Comparison of ENCODE assay signal across 23 mouse cellular contexts in the genomic region with DNA sequence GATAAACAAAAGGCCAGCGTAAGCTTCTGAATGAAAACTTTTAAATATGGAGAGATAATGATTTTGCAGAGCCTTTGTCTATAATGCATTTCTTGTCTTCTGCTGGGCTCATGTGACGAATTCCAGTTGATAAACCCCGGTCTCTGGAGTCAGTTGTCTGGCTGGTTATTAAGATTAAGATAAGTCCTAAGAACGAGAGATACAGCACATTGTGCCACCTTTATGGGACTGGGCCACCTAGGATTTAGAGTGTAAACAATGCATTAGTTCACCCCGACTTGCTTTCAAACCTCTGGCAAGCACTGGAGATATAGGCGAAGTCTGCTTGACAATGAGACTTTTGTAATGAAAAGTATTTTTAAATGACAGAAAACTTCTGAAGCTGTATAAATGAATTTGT.
"Had no signal": no experiment of that assay in that cellular context is flagged by ENCODE, and none has a peak within 500 bp of the region (broad histone marks: within the 10 kb centered on the region; RNA-seq: fewer than 3 reads in every experiment).

No protein-coding gene starts in this region.

- H3K4me3 ChIP-seq: heart, adult 2 months; hindbrain, embryonic 13.5 days; hindbrain, embryonic 15.5 days; layer of hippocampus, adult 2 months; left cerebral cortex, adult 2 months; limb, embryonic 10.5 days; limb, embryonic 12.5 days; liver, embryonic 13.5 days; liver, embryonic 15.5 days had no signal

- DNase-seq: gastrocnemius, postnatal 14 days; gastrocnemius, postnatal 36 days; heart, adult 11 months; heart, adult 2 months; heart, postnatal 14 days; heart, postnatal 36 days; kidney, adult 18-20 months; kidney, adult 8-10 months; kidney, postnatal 10 days; kidney, postnatal 25 days; kidney, postnatal 4 days; liver; liver, embryonic 13.5 days; liver, postnatal 0 days had no signal

- ATAC-seq: hindbrain, postnatal 0 days had no signal

- H3K4me1 ChIP-seq: hindbrain, embryonic 13.5 days; hindbrain, embryonic 15.5 days; liver, embryonic 13.5 days; liver, embryonic 15.5 days had no signal

- H3K9ac ChIP-seq: hindbrain, embryonic 13.5 days; hindbrain, embryonic 15.5 days; limb, embryonic 12.5 days; liver, embryonic 13.5 days; liver, embryonic 15.5 days; liver, postnatal 0 days had no signal

- H3K9me3 ChIP-seq: hindbrain, embryonic 13.5 days; hindbrain, embryonic 15.5 days; limb, embryonic 10.5 days; limb, embryonic 12.5 days; liver, embryonic 13.5 days; liver, embryonic 15.5 days had no signal

- H3K27me3 ChIP-seq: hindbrain, embryonic 13.5 days; hindbrain, embryonic 15.5 days; limb, embryonic 12.5 days; liver, embryonic 13.5 days; liver, embryonic 15.5 days had no signal

- H3K36me3 ChIP-seq: hindbrain, embryonic 13.5 days; hindbrain, embryonic 15.5 days; limb, embryonic 10.5 days; limb, embryonic 12.5 days; liver, embryonic 13.5 days; liver, embryonic 15.5 days had no signal

- H3K4me2 ChIP-seq: hindbrain, embryonic 13.5 days; hindbrain, embryonic 15.5 days; limb, embryonic 12.5 days; liver, embryonic 11.5 days; liver, embryonic 13.5 days; liver, embryonic 15.5 days had no signal

- H3K27ac ChIP-seq: heart, adult 2 months; hindbrain, embryonic 13.5 days; hindbrain, embryonic 15.5 days; hindbrain, postnatal 0 days; layer of hippocampus, adult 2 months; left cerebral cortex, adult 2 months; limb, embryonic 10.5 days; limb, embryonic 12.5 days; liver, embryonic 13.5 days; liver, embryonic 15.5 days had no signal
